Mouse (Mus musculus): ENCODE results near the gene Tyk2. TPM values are rescaled to one million over a fixed set of nuclear protein-coding genes. Genes with fewer than 3 reads are reported as not detected.
A peak's percentile ranks its signal among the peaks of the same experiment; 100 is the strongest.

Gene Tyk2
- polyA plus RNA-seq, 1 experiment from 2014 or later = 16.1 TPM

- H3K4me1 ChIP-seq = peaks cover 10% of the 10 kb centered on the region
- H3K27ac ChIP-seq (replicated peaks) = no peak overlapping the region
- H3K9me3 ChIP-seq = no peaks in the 10 kb centered on the region
- 86% methylated on average over 8 of the region's 8 CpGs for WGBS
- H3K27me3 ChIP-seq (replicated peaks; ENCODE audit: low read depth, poor library complexity, severe bottlenecking) = no peaks in the 10 kb centered on the region
- DNase-seq (ENCODE audit: low spot score) = no peak
- H3K4me3 ChIP-seq = no peak overlapping the region
- H3K36me3 ChIP-seq (replicated peaks) = peaks cover 6% of the 10 kb centered on the region
These were observed 33.2 kb downstream of the Tyk2 start for GRCm38 (mm10) chr9:21097793-21098192.

- H3K4me3 ChIP-seq = no peak overlapping the region
- 0 out of 2 replicates have a peak overlapping the region, but pooled peaks have one; percentile 2 for H3K27ac ChIP-seq (replicated peaks)
- no peak for DNase-seq (ENCODE audit: low spot score)
- 84% methylated on average over 4 of the region's 4 CpGs for WGBS
- peaks cover 6% of the 10 kb centered on the region; the same call in 1 of the 2 replicates for H3K36me3 ChIP-seq (replicated peaks)
- no peaks in the 10 kb centered on the region for H3K27me3 ChIP-seq (replicated peaks; ENCODE audit: low read depth, poor library complexity, severe bottlenecking)
- peaks cover 18% of the 10 kb centered on the region for H3K4me1 ChIP-seq
- no peaks in the 10 kb centered on the region for H3K9me3 ChIP-seq
These were observed 35.1 kb downstream of the Tyk2 start for GRCm38 (mm10) chr9:21095958-21096357.

DNA sequence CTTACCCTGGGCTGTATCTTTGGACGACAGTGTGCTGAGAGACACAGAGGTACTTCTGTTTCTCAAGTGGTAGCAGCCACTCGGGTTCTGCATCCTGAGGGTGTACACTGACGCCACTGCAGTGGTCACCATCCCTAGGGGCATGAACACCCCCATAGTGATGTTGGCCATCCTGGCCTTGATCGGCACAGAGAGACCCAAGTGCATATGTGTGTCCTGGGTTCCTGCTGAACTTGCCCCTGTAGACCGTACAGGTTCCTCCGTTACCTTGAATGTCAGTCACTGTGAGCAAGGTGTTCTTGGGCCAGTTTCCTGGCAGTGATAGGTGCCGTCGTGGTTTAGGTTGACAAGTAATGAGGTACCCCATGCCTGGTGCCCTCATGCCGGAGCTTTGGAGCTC is 37.6 kb downstream of the Tyk2 start:
- 94% methylated on average over 9 of the region's 9 CpGs for WGBS
- no peaks in the 10 kb centered on the region for H3K9me3 ChIP-seq
- no peak overlapping the region for H3K4me3 ChIP-seq
- peaks cover 27% of the 10 kb centered on the region for H3K4me1 ChIP-seq
- no peaks in the 10 kb centered on the region for H3K27me3 ChIP-seq (replicated peaks; ENCODE audit: low read depth, poor library complexity, severe bottlenecking)
- H3K36me3 ChIP-seq (replicated peaks) = peaks cover 29% of the 10 kb centered on the region
- no peak for DNase-seq (ENCODE audit: low spot score)
- H3K27ac ChIP-seq (replicated peaks) = no peak overlapping the region

- Histone ChIP-seq H3K36me3 (replicated peaks) (peaks cover 46% of the 10 kb centered on the region), H3K4me1 (peaks cover 27% of the 10 kb centered on the region), H3K4me3 (peak within 1 kb of the TSS; percentile 79), H3K27ac (replicated peaks) (peak within 1 kb of the TSS; percentile 95), H3K9me3 (no peaks in the 10 kb centered on the region), H3K27me3 (replicated peaks; ENCODE audit: low read depth, poor library complexity, severe bottlenecking) (no peaks in the 10 kb centered on the region)
- WGBS = under 1% methylated on average over 54 of the region's 54 CpGs
- DNase-seq (ENCODE audit: low spot score) = peak; percentile 98
These were observed 39.2 kb downstream of the Tyk2 start, which contains the start of the genes Gm38431 and Raver1 for GRCm38 (mm10) chr9:21091707-21092320. TSS of gene Gm38431 (minus strand) at chr9:21091997. TSS of gene Raver1 (minus strand) at chr9:21092008.

GRCm38 (mm10) chr9:21090972-21091706 is 39.9 kb downstream of the Tyk2 start:
- DNase-seq (ENCODE audit: low spot score) = no peak
- Histone ChIP-seq H3K27ac (replicated peaks) (peak overlapping the region; percentile 95), H3K36me3 (replicated peaks) (peaks cover 52% of the 10 kb centered on the region), H3K4me1 (peaks cover 27% of the 10 kb centered on the region), H3K4me3 (peak overlapping the region; percentile 79), H3K9me3 (no peaks in the 10 kb centered on the region), H3K27me3 (replicated peaks; ENCODE audit: low read depth, poor library complexity, severe bottlenecking) (no peaks in the 10 kb centered on the region)
- WGBS = 5% methylated on average over 24 of the region's 24 CpGs

DNA sequence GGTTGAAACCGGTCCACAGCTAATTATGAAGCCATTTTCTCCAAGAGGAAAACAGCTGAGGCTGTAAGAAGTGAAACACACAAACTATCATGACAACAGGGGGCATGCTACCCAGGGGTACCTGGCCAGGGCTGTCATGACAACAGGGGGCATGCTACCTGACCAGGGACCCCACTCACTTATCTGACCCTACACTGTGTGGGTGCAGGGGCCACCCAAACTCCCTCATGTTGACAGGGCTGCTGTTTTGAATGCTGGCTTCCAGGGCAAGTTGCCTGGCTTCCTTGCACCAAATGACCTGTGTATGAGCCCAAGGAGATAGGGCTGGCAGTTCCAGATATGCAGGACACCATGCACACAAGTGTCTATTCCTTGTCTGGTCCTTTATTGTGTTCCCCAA is 40.5 kb downstream of the Tyk2 start:
- Histone ChIP-seq H3K4me1 (peaks cover 24% of the 10 kb centered on the region), H3K9me3 (no peaks in the 10 kb centered on the region), H3K27me3 (replicated peaks; ENCODE audit: low read depth, poor library complexity, severe bottlenecking) (no peaks in the 10 kb centered on the region), H3K27ac (replicated peaks) (peak overlapping the region; percentile 95; the same call in 1 of the 2 replicates), H3K36me3 (replicated peaks) (peaks cover 58% of the 10 kb centered on the region), H3K4me3 (peak overlapping the region; percentile 79)
- no peak for DNase-seq (ENCODE audit: low spot score)
- WGBS = 96% methylated on average over 1 of the region's 1 CpGs

- Histone ChIP-seq H3K9me3 (no peaks in the 10 kb centered on the region), H3K36me3 (replicated peaks) (peaks cover 100% of the 10 kb centered on the region), H3K27ac (replicated peaks) (no peak overlapping the region), H3K4me3 (no peak overlapping the region), H3K27me3 (replicated peaks; ENCODE audit: low read depth, poor library complexity, severe bottlenecking) (no peaks in the 10 kb centered on the region), H3K4me1 (no peaks in the 10 kb centered on the region)
- no peak for DNase-seq (ENCODE audit: low spot score)
- WGBS = 93% methylated on average over 3 of the region's 3 CpGs
These were observed 47.7 kb downstream of the Tyk2 start for GRCm38 (mm10) chr9:21083324-21083723.

- DNase-seq (ENCODE audit: low spot score) = no peak
- H3K27me3 ChIP-seq (replicated peaks; ENCODE audit: low read depth, poor library complexity, severe bottlenecking) = no peaks in the 10 kb centered on the region
- no peak overlapping the region for H3K4me3 ChIP-seq
- H3K36me3 ChIP-seq (replicated peaks) = peaks cover 100% of the 10 kb centered on the region
- 92% methylated on average over 9 of the region's 9 CpGs for WGBS
- no peak overlapping the region for H3K27ac ChIP-seq (replicated peaks)
- H3K4me1 ChIP-seq = no peaks in the 10 kb centered on the region
- no peaks in the 10 kb centered on the region for H3K9me3 ChIP-seq
These were observed 49.9 kb downstream of the Tyk2 start for GRCm38 (mm10) chr9:21081127-21081526.

DNA sequence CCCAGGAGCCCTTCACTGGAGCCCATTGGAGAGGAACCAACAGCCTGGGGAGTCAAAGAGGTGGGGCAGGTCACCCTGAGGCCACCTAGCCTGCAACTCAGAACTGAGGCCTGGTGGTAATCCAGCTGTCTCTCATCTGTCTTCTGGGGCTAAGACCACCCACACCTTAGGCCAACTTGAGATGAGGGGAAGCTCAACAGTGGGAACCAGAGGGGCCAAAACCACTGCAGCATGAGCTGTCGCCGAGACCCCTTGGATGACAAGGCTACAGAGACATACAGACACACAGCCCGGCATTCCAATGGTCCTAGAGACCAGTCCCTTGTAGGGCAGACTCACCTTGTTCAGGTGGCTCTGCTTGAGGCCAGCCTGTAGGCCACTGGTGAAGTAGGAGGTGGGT is 55.4 kb downstream of the Tyk2 start:
- Histone ChIP-seq H3K9me3 (no peaks in the 10 kb centered on the region), H3K4me1 (peaks cover 18% of the 10 kb centered on the region), H3K36me3 (replicated peaks) (peaks cover 81% of the 10 kb centered on the region), H3K27me3 (replicated peaks; ENCODE audit: low read depth, poor library complexity, severe bottlenecking) (no peaks in the 10 kb centered on the region), H3K4me3 (no peak overlapping the region), H3K27ac (replicated peaks) (no peak overlapping the region)
- 92% methylated on average over 3 of the region's 3 CpGs for WGBS
- no peak for DNase-seq (ENCODE audit: low spot score)

GRCm38 (mm10) chr9:21074173-21074572 is 56.9 kb downstream of the Tyk2 start:
- 83% methylated on average over 1 of the region's 1 CpGs for whole genome bisulfite sequencing

DNA sequence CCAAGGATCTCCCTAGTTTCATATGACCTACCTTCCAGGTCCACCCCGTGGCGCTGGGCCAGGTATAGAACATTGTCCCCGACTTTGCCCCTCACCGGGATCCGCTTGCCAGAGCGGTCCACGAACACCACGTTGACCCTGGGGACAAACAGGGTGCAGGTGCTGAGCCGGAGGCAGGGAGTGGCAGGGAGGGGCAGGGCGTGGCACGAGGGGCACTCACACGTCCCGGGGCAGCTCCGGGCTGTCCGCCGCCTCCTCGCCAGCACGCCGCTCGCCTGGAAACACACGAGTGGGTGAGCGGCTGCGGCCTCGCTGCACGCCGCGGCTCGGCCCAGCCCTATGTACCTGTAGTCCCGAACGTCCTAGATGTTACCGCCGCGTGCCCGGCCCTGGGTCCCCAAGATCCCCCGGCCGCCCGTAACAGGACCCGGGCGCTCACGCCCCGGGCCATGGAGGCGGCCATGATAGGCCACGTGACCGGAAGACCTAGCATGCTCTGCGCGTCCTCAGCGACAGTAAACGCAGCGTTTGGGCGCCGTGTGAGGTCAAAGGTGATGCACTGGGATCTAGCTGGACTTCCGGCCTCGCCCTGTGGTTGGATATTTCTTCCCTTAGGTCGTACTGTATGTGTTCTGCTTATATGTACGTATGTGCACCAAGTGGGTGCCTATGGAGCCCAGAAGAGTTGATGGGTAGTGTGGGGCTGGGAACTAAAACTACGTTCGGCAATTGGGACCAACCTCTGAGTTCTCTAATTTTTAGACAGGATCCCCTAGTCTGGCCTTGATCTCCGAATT is 57.8 kb downstream of the Tyk2 start, which contains the start of the genes Gm49373 and Fdx1l:
Gene Gm49373 (minus strand): TSS at position 53 of the 797 bp plus-strand sequence.
Gene Fdx1l (minus strand): TSS at position 571 of the 797 bp plus-strand sequence.
- H3K27me3 ChIP-seq (replicated peaks; ENCODE audit: low read depth, poor library complexity, severe bottlenecking) = no peaks in the 10 kb centered on the region
- H3K9me3 ChIP-seq = no peaks in the 10 kb centered on the region
- H3K27ac ChIP-seq (replicated peaks) = peak within 1 kb of the TSS; percentile 92
- DNase-seq (ENCODE audit: low spot score) = peak; percentile 91
- peak within 1 kb of the TSS; percentile 96 for H3K4me3 ChIP-seq
- 3% methylated on average over 58 of the region's 58 CpGs for WGBS
- peaks cover 76% of the 10 kb centered on the region for H3K36me3 ChIP-seq (replicated peaks)
- H3K4me1 ChIP-seq = peaks cover 18% of the 10 kb centered on the region

More at GRCm38 (mm10) chr9:21074173-21074572, 56.9 kb downstream of the Tyk2 start:
- Histone ChIP-seq H3K4me3 (no peak overlapping the region), H3K27ac (replicated peaks) (no peak overlapping the region), H3K4me1 (peaks cover 18% of the 10 kb centered on the region), H3K36me3 (replicated peaks) (peaks cover 80% of the 10 kb centered on the region), H3K27me3 (replicated peaks; ENCODE audit: low read depth, poor library complexity, severe bottlenecking) (no peaks in the 10 kb centered on the region), H3K9me3 (no peaks in the 10 kb centered on the region)
- no peak for DNase-seq (ENCODE audit: low spot score)

GRCm38 (mm10) chr9:21072641-21073040 is 58.4 kb downstream of the Tyk2 start:
- no peaks in the 10 kb centered on the region for H3K9me3 ChIP-seq
- no peaks in the 10 kb centered on the region for H3K27me3 ChIP-seq (replicated peaks; ENCODE audit: low read depth, poor library complexity, severe bottlenecking)
- 18% methylated on average over 4 of the region's 4 CpGs for WGBS
- H3K36me3 ChIP-seq (replicated peaks) = peaks cover 76% of the 10 kb centered on the region
- DNase-seq (ENCODE audit: low spot score) = no peak
- H3K27ac ChIP-seq (replicated peaks) = peak overlapping the region; percentile 92
- H3K4me1 ChIP-seq = peaks cover 18% of the 10 kb centered on the region
- H3K4me3 ChIP-seq = peak overlapping the region; percentile 96
